Mouse (Mus musculus) heart, postnatal 0 days (tissue): ENCODE data around the gene Arhgap15. TPM values are rescaled to one million over a fixed set of nuclear protein-coding genes. Genes with fewer than 3 reads are reported as not detected.

Experiments used
- ATAC-seq: fragments of 200-750 bp; cut with Nextera tagmentation; 2 replicates; pipeline ENCODE4 v1.8.0; 2017; ENCODE audit warnings: low read depth, moderate number of reproducible peaks, moderate library complexity; ENCODE audit not compliant: insufficient read depth
- DNase-seq: peaks from one replicate; pipeline ENCODE4 v3.0.0-alpha.2; 2016; ENCODE audit warnings: low spot score
- H3K27ac ChIP-seq: fragments of 300-500 bp; sonication (generic); 2 replicates; pipeline ENCODE4 v1.5.1; 2014; ENCODE audit warnings: low read depth, mild to moderate bottlenecking
- H3K27me3 ChIP-seq: fragments of 300-500 bp; sonication (generic); 2 replicates; pipeline ENCODE4 v1.6.1; 2014; ENCODE audit warnings: low read length, mixed read lengths; ENCODE audit not compliant: control insufficient read depth, insufficient read depth
- H3K36me3 ChIP-seq: fragments of 300-500 bp; sonication (generic); replicated peaks from 2 replicates; pipeline ENCODE4 v1.6.1; 2014; ENCODE audit warnings: low read length, mixed read lengths; ENCODE audit not compliant: control insufficient read depth, insufficient read depth
- H3K4me1 ChIP-seq: fragments of 300-500 bp; sonication (generic); 2 replicates; pipeline ENCODE4 v1.6.1; 2014; ENCODE audit warnings: antibody characterized with exemption; ENCODE audit not compliant: control insufficient read depth, insufficient read depth
- H3K4me2 ChIP-seq: fragments of 300-500 bp; sonication (generic); 2 replicates; pipeline ENCODE4 v1.6.1; 2014; ENCODE audit warnings: low read depth, mild to moderate bottlenecking, low read length, moderate library complexity
- H3K4me3 ChIP-seq: fragments of 300-500 bp; sonication (generic); 2 replicates; pipeline ENCODE4 v1.5.1; 2014; ENCODE audit warnings: low read depth, low read length
- H3K9ac ChIP-seq: fragments of 300-500 bp; sonication (generic); replicated peaks from 2 replicates; pipeline ENCODE4 v1.6.1; 2014; ENCODE audit warnings: low read depth, low read length, mixed read lengths
- H3K9me3 ChIP-seq: fragments of 300-500 bp; sonication (generic); replicated peaks from 2 replicates; pipeline ENCODE4 v1.6.1; 2016; ENCODE audit warnings: low read length; ENCODE audit not compliant: control insufficient read depth
- CTCF ChIP-seq: IDR thresholded peaks from 2 replicates; pipeline ENCODE4 v1.5.1; 2016; ENCODE audit warnings: antibody characterized with exemption, control low read depth, low read depth
- EP300 ChIP-seq: IDR thresholded peaks from 2 replicates; pipeline ENCODE4 v1.6.1; 2016; ENCODE audit warnings: antibody characterized with exemption, low read depth
- WGBS: fragments of 180-500 bp; shearing (Covaris S2); extraction: QIAGEN DNeasy Blood & Tissue Kit; methylation state at CpG from one replicate; pipeline ENCODE4 v1.1.7; 2014; 5-methylcytosine and 5-hydroxymethylcytosine counted together
- polyA plus RNA-seq: library from polyadenylated mRNA; unstranded; fragments of >200 nt; fragmentation: Nextera tagmentation; extraction: Ambion mirVana; gene quantifications from 2 replicates; pipeline ENCODE4 v1.2.1, GENCODE M21; 2015
- total RNA-seq: library from RNA; depleted of rRNA; stranded (reverse); fragments of >200 nt; gene quantifications from 2 replicates; pipeline ENCODE4 v1.2.3, GENCODE M21; 2014; ENCODE audit warnings: low replicate concordance

Gene Arhgap15
- total and polyA plus RNA-seq, 2 experiments from 2014 or later, result 0.46 to 1.7 TPM

GRCm38 (mm10) chr2:44272606-44273005, 524.0 kb downstream of the Arhgap15 start:
- Histone ChIP-seq H3K9ac (no peak overlapping the region), H3K27me3 (no peaks in the 10 kb centered on the region), H3K36me3 (no peaks in the 10 kb centered on the region), H3K4me3 (no peak overlapping the region), H3K4me1 (no peaks in the 10 kb centered on the region), H3K27ac (no peak overlapping the region), H3K9me3 (no peaks in the 10 kb centered on the region), H3K4me2 (no peak overlapping the region)
- WGBS, result 72% methylated on average over 13 of the region's 13 CpGs
- no peak for DNase-seq
- no peak for ATAC-seq
- TF ChIP-seq CTCF (no peak), EP300 (no peak)

- Histone ChIP-seq H3K4me3 (no peak overlapping the region), H3K4me2 (no peak overlapping the region), H3K27ac (no peak overlapping the region), H3K4me1 (no peaks in the 10 kb centered on the region), H3K9ac (no peak overlapping the region), H3K36me3 (no peaks in the 10 kb centered on the region), H3K27me3 (no peaks in the 10 kb centered on the region), H3K9me3 (no peaks in the 10 kb centered on the region)
- ATAC-seq (no peak), DNase-seq (no peak)
- 92% methylated on average over 3 of the region's 3 CpGs for WGBS
- TF ChIP-seq CTCF (no peak), EP300 (no peak)
These were observed 525.8 kb downstream of the Arhgap15 start for GRCm38 (mm10) chr2:44274425-44274824.

GRCm38 (mm10) chr2:44286181-44286719, 537.6 kb downstream of the Arhgap15 start:
- 84% methylated on average over 4 of the region's 4 CpGs for WGBS
- no peaks in the 10 kb centered on the region for H3K36me3 ChIP-seq
- TF ChIP-seq CTCF (no peak), EP300 (no peak)
- no peaks in the 10 kb centered on the region for H3K4me1 ChIP-seq
- no peak overlapping the region for H3K4me3 ChIP-seq
- no peaks in the 10 kb centered on the region for H3K27me3 ChIP-seq
- H3K9ac ChIP-seq, result no peak overlapping the region
- DNase-seq, result no peak
- no peaks in the 10 kb centered on the region for H3K9me3 ChIP-seq
- ATAC-seq, result no peak
- H3K27ac ChIP-seq, result no peak overlapping the region
- H3K4me2 ChIP-seq, result no peak overlapping the region

GRCm38 (mm10) chr2:44299156-44299555, 550.5 kb downstream of the Arhgap15 start:
- no peak for ATAC-seq
- WGBS, result 77% methylated on average over 3 of the region's 3 CpGs

GRCm38 (mm10) chr2:44299909-44300308, 551.3 kb downstream of the Arhgap15 start:
- Histone ChIP-seq H3K9ac (no peak overlapping the region), H3K36me3 (no peaks in the 10 kb centered on the region), H3K4me1 (no peaks in the 10 kb centered on the region), H3K27ac (no peak overlapping the region), H3K27me3 (no peaks in the 10 kb centered on the region), H3K9me3 (no peaks in the 10 kb centered on the region), H3K4me2 (no peak overlapping the region), H3K4me3 (no peak overlapping the region)
- DNase-seq (no peak), ATAC-seq (no peak)
- 49% methylated on average over 5 of the region's 5 CpGs for WGBS
- TF ChIP-seq EP300 (no peak), CTCF (no peak)

More at GRCm38 (mm10) chr2:44299156-44299555, 550.5 kb downstream of the Arhgap15 start:
- H3K27ac ChIP-seq, result no peak overlapping the region
- H3K4me3 ChIP-seq, result no peak overlapping the region
- no peaks in the 10 kb centered on the region for H3K4me1 ChIP-seq
- no peak overlapping the region for H3K4me2 ChIP-seq
- no peaks in the 10 kb centered on the region for H3K27me3 ChIP-seq
- H3K36me3 ChIP-seq, result no peaks in the 10 kb centered on the region
- no peak overlapping the region for H3K9ac ChIP-seq
- no peaks in the 10 kb centered on the region for H3K9me3 ChIP-seq
- TF ChIP-seq CTCF, result no peak
- no peak for DNase-seq

- no peaks in the 10 kb centered on the region for H3K4me1 ChIP-seq
- WGBS, result 43% methylated on average over 6 of the region's 6 CpGs
- H3K27ac ChIP-seq, result no peak overlapping the region
- no peak overlapping the region for H3K4me3 ChIP-seq
- no peak for ATAC-seq
- H3K36me3 ChIP-seq, result no peaks in the 10 kb centered on the region
- no peak overlapping the region for H3K4me2 ChIP-seq
- TF ChIP-seq CTCF (no peak), EP300 (no peak)
- no peak overlapping the region for H3K9ac ChIP-seq
- H3K27me3 ChIP-seq, result no peaks in the 10 kb centered on the region
- no peak for DNase-seq
- no peaks in the 10 kb centered on the region for H3K9me3 ChIP-seq
These were observed 551.8 kb downstream of the Arhgap15 start for GRCm38 (mm10) chr2:44300466-44300865.
